ENCODE assay signal across 8 mouse cellular contexts in genomic region chr5:117138295-117138988, GRCm38 (mm10). TPM values are rescaled to one million over a fixed set of nuclear protein-coding genes. Genes with fewer than 3 reads are reported as not detected.
A peak's percentile ranks its signal among the peaks of the same experiment; 100 is the strongest.
DNase-seq lines count a peak whose midpoint lies in the region; ATAC-seq lines count a peak whose summit lies in the region.
"Had no signal": no experiment of that assay in that cellular context is flagged by ENCODE, and none has a peak within 500 bp of the region (broad histone marks: within the 10 kb centered on the region; RNA-seq: fewer than 3 reads in every experiment).

No protein-coding gene starts in this region.

- H3K4me3 ChIP-seq in brown adipose tissue, adult 24 weeks (ENCODE audit: insufficient read depth, low read depth, low read length) = no peak overlapping the region
- H3K4me3 ChIP-seq in heart, embryonic 11.5 days (ENCODE audit: low read depth, low read length) = no peak overlapping the region
- H3K4me3 ChIP-seq: embryonic facial prominence, embryonic 15.5 days had no signal

- peak overlapping the region; percentile 68 for H3K27ac ChIP-seq in brown adipose tissue, adult 24 weeks (replicated peaks; ENCODE audit: low read depth, low read length)
- H3K27ac ChIP-seq in heart, embryonic 11.5 days (ENCODE audit: low read depth, low read length) = peak overlapping the region; percentile 75
- H3K27ac ChIP-seq: embryonic facial prominence, embryonic 15.5 days had no signal

- H3K27me3 ChIP-seq in heart, embryonic 11.5 days (ENCODE audit: control insufficient read depth, insufficient read depth, low read length) = no peaks in the 10 kb centered on the region
- H3K27me3 ChIP-seq in splenic B cell, adult 2 months (ENCODE audit: control insufficient read depth, insufficient read depth, low read length, poor library complexity, severe bottlenecking) = no peaks in the 10 kb centered on the region
- H3K27me3 ChIP-seq: embryonic facial prominence, embryonic 15.5 days had no signal

- no peaks in the 10 kb centered on the region for H3K9me3 ChIP-seq in heart, embryonic 11.5 days (replicated peaks; ENCODE audit: control insufficient read depth, low read length)
- H3K9me3 ChIP-seq: embryonic facial prominence, embryonic 15.5 days had no signal

- H3K4me1 ChIP-seq in brown adipose tissue, adult 24 weeks (ENCODE audit: control insufficient read depth, insufficient read depth, insufficient read length, low read length) = peaks cover 11% of the 10 kb centered on the region
- H3K4me1 ChIP-seq in heart, embryonic 11.5 days (ENCODE audit: control insufficient read depth, insufficient read depth, low read length) = peaks cover 47% of the 10 kb centered on the region

- peak; percentile 87 to 88 for DNase-seq in lung, adult 18-20 months
- DNase-seq in splenic B cell, adult 2 months (ENCODE audit: low read depth, low spot score) = peak; percentile 60
- DNase-seq in right cerebral cortex, postnatal 10 days (ENCODE audit: low spot score in 2 of 2) = no peak
- DNase-seq in ovary, postnatal 10 days (ENCODE audit: low spot score) = no peak
- no peak for DNase-seq in layer of hippocampus, adult 8-10 months (ENCODE audit: low spot score in 2 of 2)

- peak overlapping the region; percentile 14; the same call in 1 of the 2 replicates for H3K4me2 ChIP-seq in heart, embryonic 11.5 days
- H3K4me2 ChIP-seq: embryonic facial prominence, embryonic 15.5 days had no signal

- WGBS in heart, embryonic 11.5 days (ENCODE audit: insufficient replicate concordance) = 48% methylated on average over 11 of the region's 11 CpGs

- H3K9ac ChIP-seq in heart, embryonic 11.5 days (ENCODE audit: low read depth, low read length) = no peak overlapping the region
- H3K9ac ChIP-seq: embryonic facial prominence, embryonic 15.5 days had no signal

- peak; percentile 76 for ATAC-seq in heart, embryonic 11.5 days (replicated peaks; ENCODE audit: insufficient number of reproducible peaks, low FRiP score, low TSS enrichment)

- no peaks in the 10 kb centered on the region for H3K36me3 ChIP-seq in heart, embryonic 11.5 days (ENCODE audit: control insufficient read depth, insufficient read depth, low read length)
- H3K36me3 ChIP-seq in splenic B cell, adult 2 months (ENCODE audit: control insufficient read depth, insufficient read depth, low read length, poor library complexity, severe bottlenecking) = no peaks in the 10 kb centered on the region; the same call in 1 of the 2 replicates
- H3K36me3 ChIP-seq: embryonic facial prominence, embryonic 15.5 days had no signal

RNA-seq across cellular contexts. Expression of gene Taok3, which starts 18.5 kb away (rescaled TPM):
- 5.6 and 6.3 TPM in 2 replicates for polyA plus RNA-seq in brown adipose tissue, adult 24 weeks (2012; ENCODE audit: insufficient read depth, insufficient read length, missing spikeins)
- polyA plus RNA-seq in heart, embryonic 11.5 days (2014; fragmentation: Nextera tagmentation; extraction: Ambion mirVana) = 12.9 and 13.8 TPM in 2 replicates
- 10 to 100 TPM; 55.8 to 65.4 (median 61.2) TPM for total RNA-seq in layer of hippocampus, adult 8-10 months (2022)

RNA-seq across cellular contexts. Expression of gene Suds3, which starts 22.5 kb away (rescaled TPM):
- polyA plus RNA-seq in brown adipose tissue, adult 24 weeks (2012; ENCODE audit: insufficient read depth, insufficient read length, missing spikeins) = 87.1 and 89.6 TPM in 2 replicates
- 36.8 and 37.1 TPM in 2 replicates for polyA plus RNA-seq in heart, embryonic 11.5 days (2014; fragmentation: Nextera tagmentation; extraction: Ambion mirVana)
- total RNA-seq in layer of hippocampus, adult 8-10 months (2022) = 100 to 1,000 TPM; 110 to 124 (median 116) TPM

Comparison
In these comparisons a context has a peak if more than half of its experiments do, and no peak if none do; other contexts are left out.
1. DNase-seq: peak in lung, adult 18-20 months (2 of 2) and splenic B cell, adult 2 months (single experiment); none in right cerebral cortex, postnatal 10 days (0 of 2), ovary, postnatal 10 days (single experiment) and layer of hippocampus, adult 8-10 months (0 of 2).